Mouse (Mus musculus) activated CD4-positive, CD25-positive, alpha-beta regulatory T cell, adult 4 months (primary cell): Measurements from ENCODE around the gene Dthd1. TPM values are rescaled to one million over a fixed set of nuclear protein-coding genes. Genes with fewer than 3 reads are reported as not detected.

ENCODE experiments used
- ATAC-seq: one replicate; pipeline ENCODE4 v1.8.0; 2017
- polyA plus RNA-seq, 2 experiments: library from polyadenylated mRNA; unstranded; fragments of 100-300 nt; shearing (Covaris generic); gene quantifications; one replicate each; pipeline ENCODE4 v1.2.1; 2017

Dthd1 gene
- not detected for polyA plus RNA-seq

DNA sequence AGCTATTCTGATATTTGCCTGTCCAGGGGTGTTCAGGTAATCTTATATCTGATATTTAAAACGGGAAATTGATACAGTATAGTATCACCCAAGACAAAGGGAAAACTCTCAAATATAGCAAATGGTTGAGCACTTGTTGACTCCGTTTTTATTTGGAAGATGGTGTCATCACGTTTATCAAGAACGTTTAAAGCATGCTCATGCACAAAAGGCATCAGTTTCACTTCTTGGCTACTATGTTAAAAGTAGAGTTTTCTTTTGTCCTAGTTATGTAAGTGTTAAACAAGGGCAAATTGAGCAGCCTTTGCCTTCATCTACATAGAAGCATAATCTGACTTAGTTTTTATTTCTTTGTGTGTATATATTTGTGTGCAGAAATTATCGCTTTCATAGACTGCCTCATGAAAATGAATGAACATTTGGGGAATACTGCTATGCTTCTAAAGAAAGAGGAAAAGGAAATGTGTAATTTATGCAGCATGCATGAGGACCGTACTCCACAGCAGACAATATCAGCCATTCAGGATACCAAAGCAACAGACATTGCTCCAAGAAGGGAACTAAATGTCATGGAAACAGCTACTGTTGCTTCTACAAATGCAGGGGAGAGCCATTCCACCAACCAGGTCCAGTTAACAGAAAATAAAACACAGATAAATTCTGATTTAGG, at the start of gene Dthd1:
TSS of gene Dthd1 (plus strand) at position 422 of the 670 bp plus-strand sequence.
- ATAC-seq = no peak

- no peak for ATAC-seq
Measured at GRCm38 (mm10) chr5:62764161-62764560, 49.5 kb upstream of the Dthd1 start.

- peak; percentile 4 for ATAC-seq
Measured at GRCm38 (mm10) chr5:62765459-62765783, 48.2 kb upstream of the Dthd1 start.

GRCm38 (mm10) chr5:62765784-62766701, 47.6 kb upstream of the Dthd1 start, which contains the start of gene Arap2:
Gene Arap2 (minus strand): TSS chr5:62766159.
- peak; percentile 76 for ATAC-seq

DNA sequence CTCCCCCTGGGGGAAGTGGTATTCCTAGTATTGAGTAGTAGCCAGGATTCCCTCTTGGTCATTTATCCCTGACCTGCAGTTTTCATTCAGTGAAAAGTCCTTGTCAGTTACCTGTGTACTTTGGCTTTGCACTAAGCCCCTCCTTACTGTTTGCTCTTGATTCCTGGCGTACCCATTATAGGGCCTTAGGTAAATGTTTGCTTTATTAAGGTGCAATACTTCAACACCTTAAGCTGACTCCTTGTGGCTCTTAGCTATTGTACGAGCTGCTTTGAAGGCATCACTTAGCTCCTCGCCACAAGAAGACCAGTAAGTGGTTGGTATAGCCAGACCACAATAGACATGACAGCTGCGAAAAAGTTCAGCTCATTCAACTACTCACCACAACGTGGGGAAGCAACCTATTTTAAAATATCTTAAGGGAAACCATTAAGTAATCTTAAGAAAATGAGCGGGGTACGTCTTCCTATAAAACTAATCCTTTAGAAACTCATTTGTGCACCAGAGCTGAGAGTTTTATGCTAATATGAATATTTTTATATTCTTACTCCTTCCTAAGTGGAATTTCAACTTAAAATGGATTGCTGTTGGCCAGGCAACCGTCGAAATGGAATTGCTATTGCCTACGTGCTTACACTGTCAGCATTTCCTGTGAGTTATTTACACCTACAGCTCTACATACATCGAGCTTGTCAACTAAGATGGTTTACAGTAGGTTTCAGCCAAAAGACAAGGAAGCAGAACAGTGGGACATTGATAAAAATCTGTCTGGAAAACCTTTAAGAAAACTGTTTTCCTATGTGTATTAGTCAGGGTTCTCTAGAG, 41.6 kb upstream of the Dthd1 start:
- no peak for ATAC-seq

- no peak for ATAC-seq
Measured at GRCm38 (mm10) chr5:62777804-62778203, 35.8 kb upstream of the Dthd1 start.

- ATAC-seq = peak; percentile 91
Measured at GRCm38 (mm10) chr5:62778682-62779081, 34.9 kb upstream of the Dthd1 start.

DNA sequence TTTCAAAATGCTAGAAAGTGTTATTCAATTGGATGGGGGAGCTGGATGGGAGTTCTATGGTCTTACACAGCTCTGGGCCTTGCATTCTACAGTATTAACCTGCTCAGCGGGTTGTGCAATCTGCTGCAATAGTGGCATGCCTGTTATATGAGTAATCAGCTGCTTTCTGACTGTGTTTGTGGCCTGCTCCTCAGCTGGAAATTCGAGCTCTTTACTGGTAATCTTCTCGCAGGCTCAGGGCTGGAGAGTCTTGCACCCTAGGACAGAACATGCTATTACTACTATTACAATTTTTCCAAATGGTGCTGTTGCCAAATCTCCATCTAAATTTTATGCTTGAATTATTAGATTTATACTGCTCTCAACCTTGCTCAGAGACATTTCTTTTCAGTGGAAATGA, 26.8 kb upstream of the Dthd1 start:
- no peak for ATAC-seq

GRCm38 (mm10) chr5:62790921-62791564, 22.6 kb upstream of the Dthd1 start:
- ATAC-seq = peak; percentile 95

GRCm38 (mm10) chr5:62792776-62793175, 20.8 kb upstream of the Dthd1 start:
- ATAC-seq = no peak

DNA sequence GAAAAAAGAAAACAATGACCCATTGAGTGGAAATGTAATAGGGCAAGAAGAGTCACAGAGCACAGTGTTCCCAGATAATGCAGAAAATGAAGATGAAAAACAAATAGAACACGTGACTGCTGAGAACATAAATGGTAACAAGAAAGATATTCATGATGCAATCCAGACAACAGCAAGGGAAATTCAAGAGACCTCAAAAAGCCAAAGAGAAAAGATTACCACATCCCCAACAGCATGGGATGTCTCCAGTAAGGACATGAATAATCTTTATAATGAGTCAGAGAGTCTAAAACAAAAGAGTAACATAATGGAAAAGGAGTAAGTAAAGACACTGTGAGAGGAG, 420 bp downstream of the Dthd1 start:
- no peak for ATAC-seq

DNA sequence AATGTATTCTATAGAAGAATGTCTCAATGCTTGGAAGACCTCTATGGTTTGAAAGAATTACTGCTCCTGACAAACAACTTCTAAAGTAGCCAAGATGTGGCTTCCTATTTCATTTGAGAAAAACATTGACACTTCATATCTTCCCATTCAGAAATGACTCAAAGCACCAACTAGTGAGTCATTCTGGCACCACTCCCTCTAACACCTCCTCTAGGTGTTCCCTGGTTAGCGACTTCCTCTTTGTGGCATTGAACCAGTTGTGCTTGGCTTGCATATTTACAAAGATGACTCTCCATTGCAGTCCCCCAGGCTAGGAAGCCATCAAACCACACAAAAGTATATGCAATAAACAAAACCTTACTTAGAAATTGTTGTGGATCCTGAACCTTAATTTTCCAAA, 2.1 kb downstream of the Dthd1 start:
- ATAC-seq = peak; percentile 98

DNA sequence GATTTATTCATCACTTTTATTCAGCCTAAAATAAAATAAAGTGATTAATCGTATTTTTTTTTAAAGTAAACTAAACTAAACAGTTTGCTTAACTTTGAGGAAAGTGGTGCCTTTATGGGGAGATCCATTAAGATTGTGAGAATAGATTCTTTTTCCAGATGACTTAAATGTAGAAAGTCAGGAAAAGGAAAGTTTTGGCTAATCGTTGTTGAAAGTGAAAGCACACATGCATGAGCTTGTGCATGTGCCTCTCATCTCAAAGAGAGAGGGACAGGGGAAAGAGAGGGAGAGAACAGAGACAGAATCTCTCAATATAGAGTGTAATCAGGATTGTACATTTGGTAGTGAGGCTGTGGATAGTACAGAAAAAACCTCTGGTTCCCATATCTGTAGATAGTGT, 5.9 kb downstream of the Dthd1 start:
- ATAC-seq = no peak

DNA sequence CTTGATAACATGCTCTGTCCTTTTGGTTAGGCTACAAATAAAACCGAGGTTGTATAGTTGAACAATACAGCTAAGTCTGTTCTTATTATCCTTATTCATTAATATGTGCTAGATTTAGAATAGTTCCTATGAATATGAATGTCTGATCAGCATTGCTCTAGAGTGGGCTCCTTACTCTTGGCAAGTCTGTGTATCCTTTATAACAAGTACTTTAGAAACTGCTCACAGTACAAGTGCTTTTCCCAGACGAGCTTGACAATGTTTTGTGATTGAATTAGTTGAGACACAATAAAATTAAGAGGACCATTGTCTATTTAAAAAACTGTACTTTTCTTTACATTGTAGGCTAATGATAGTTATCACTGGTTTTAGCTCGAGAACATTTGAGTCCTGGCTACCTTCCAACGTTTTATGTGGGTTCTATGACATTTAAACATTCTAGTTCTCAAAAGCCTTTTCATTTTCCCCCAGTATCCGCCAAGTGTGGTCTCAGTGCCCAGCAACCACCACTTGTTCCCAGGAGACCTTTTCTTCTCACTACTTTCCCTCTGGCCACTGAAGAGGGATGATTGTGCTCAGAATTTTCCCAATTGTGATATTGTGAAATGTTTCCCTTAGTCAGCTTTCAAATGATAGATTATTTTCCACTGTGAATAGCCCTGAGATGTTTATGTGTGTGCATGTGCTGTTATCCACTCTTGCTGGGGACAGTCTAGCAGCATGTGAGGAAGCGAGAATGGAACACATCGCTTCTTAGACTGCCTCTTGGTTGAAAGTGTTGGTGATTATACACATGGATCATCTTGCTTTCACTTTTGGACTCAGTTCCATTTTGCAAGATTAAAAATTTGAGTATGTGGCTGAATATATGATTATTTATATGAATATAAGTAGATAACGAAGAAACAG, 7.0 kb downstream of the Dthd1 start:
- ATAC-seq = no peak

- no peak for ATAC-seq
Measured at GRCm38 (mm10) chr5:62842955-62843730, 29.5 kb downstream of the Dthd1 start.

DNA sequence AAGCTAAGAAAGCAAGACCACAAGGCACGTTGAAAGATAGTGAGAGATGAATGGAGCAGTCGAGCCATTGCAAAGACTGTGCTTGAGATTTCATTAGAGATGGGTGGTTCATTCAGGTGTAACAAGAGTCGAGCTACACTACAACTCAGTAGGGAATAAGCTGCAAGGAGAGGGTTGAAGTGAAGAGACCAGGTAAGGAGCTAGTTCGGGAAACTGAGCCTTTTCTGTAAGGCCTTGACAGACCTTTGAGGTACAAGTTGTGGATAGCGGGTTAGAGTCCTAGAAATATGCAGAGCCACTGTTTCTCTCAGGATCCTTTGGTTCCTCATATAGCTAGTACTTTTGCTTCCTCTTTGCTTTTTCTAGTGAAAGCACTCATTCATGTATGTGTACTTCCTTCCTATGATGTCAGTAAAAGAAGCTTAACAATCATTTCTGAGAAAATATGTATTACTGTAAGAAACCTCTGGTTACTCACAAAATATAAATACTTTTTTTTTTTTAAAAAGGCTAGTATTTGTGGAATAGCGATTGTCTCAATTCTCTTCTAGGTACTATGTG, 33.0 kb downstream of the Dthd1 start:
- ATAC-seq = peak; percentile 63

GRCm38 (mm10) chr5:62851337-62851736, 37.7 kb downstream of the Dthd1 start:
- ATAC-seq = no peak

DNA sequence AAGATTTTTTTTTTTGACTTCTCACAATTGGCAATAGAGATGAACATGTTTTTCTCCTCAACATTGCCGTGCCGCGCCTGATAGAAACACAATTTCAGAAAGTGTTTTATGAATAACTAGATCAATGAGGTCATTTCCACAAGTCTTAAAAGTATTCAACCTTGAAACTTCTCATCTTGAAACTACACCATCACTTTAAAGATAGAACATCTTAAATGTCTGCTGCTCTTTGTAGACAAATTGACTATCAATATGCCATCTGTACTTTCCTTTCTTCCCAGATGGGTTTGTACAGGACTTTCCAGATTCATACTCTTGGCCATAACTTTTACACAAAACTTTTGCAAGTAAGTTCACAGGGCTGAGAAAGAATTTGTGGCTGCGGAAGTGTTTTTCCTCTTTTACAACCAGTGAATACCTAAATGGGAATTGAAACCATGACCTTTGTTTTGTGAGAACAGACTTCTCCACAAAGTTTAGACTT, 40.8 kb downstream of the Dthd1 start:
- no peak for ATAC-seq

DNA sequence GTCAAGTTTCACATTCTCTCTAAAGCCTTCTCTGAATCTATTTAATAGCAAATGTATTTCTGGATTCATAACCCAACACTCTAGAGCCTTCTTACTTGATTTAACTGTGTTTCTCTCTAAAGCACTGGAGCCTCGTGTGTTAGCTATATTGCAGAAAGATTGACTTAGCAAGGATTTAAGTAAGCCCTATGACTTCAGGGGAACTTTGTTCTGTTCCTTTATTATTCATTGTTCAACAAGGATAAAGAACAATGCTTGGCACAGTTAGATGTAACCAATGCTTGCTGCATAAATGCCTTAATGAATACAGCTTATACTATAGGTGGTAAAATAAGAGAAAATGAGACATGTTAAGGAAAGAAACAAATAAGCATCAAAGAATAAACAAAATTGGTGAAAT, 43.9 kb downstream of the Dthd1 start:
- no peak for ATAC-seq

GRCm38 (mm10) chr5:62858282-62858681, 44.7 kb downstream of the Dthd1 start:
- peak; percentile 85 for ATAC-seq
